Mouse (Mus musculus) testis, adult 2 months (tissue): ENCODE data around the gene Epb41. TPM values are rescaled to one million over a fixed set of nuclear protein-coding genes. Genes with fewer than 3 reads are reported as not detected.

Experiments used
- H3K27ac ChIP-seq: fragments of 200-500 bp; 2 replicates; pipeline ENCODE4 v1.5.1; 2012; ENCODE audit warnings: low read depth, low read length; ENCODE audit not compliant: control insufficient read depth, insufficient read depth
- H3K27me3 ChIP-seq: fragments of 200-500 bp; 2 replicates; pipeline ENCODE4 v1.6.1; 2012; ENCODE audit warnings: mild to moderate bottlenecking, low read length, moderate library complexity; ENCODE audit not compliant: control insufficient read depth, insufficient read depth
- H3K36me3 ChIP-seq: fragments of 200-500 bp; 2 replicates; pipeline ENCODE4 v1.6.1; 2012; ENCODE audit warnings: mild to moderate bottlenecking, low read length; ENCODE audit not compliant: control insufficient read depth, insufficient read depth
- H3K4me1 ChIP-seq: fragments of 200-500 bp; 2 replicates; pipeline ENCODE4 v1.6.1; 2012; ENCODE audit warnings: low read length; ENCODE audit not compliant: control insufficient read depth, insufficient read depth
- H3K4me3 ChIP-seq: fragments of 200-500 bp; 2 replicates; pipeline ENCODE4 v1.5.1; 2012; ENCODE audit warnings: low read depth, mild to moderate bottlenecking, low read length, moderate library complexity, mixed read lengths; ENCODE audit not compliant: control insufficient read depth
- CTCF ChIP-seq: fragments of 200-500 bp; IDR thresholded peaks from 2 replicates; pipeline ENCODE4 v1.5.1; 2012; ENCODE audit warnings: low read depth, mild to moderate bottlenecking, inconsistent platforms, low read length, moderate library complexity; ENCODE audit not compliant: control insufficient read depth, insufficient read depth, insufficient replicate concordance
- POLR2A ChIP-seq: fragments of 200-500 bp; IDR thresholded peaks from 2 replicates; pipeline ENCODE4 v1.6.1; 2012; ENCODE audit warnings: low read depth, mild to moderate bottlenecking, inconsistent platforms, low read length, moderate library complexity; ENCODE audit not compliant: control insufficient read depth
- polyA plus RNA-seq: library from polyadenylated mRNA; depleted of rRNA; stranded (reverse); fragments of >200 nt; gene quantifications from 2 replicates; pipeline ENCODE4 v1.2.3, GENCODE M21; 2012

Epb41 gene
- polyA plus RNA-seq, 1 experiment, result 8.7 TPM

GRCm38 (mm10) chr4:131957161-131957560 is 118.0 kb downstream of the Epb41 start:
- H3K36me3 ChIP-seq, result no peaks in the 10 kb centered on the region
- no peak overlapping the region for H3K27ac ChIP-seq
- no peaks in the 10 kb centered on the region for H3K4me1 ChIP-seq
- H3K4me3 ChIP-seq, result no peak overlapping the region
- H3K27me3 ChIP-seq, result no peaks in the 10 kb centered on the region
- TF ChIP-seq POLR2A, result no peak
- no peak for TF ChIP-seq CTCF

GRCm38 (mm10) chr4:131950657-131951056 is 124.5 kb downstream of the Epb41 start:
- Histone ChIP-seq H3K27ac (peak overlapping the region; percentile 72), H3K36me3 (no peaks in the 10 kb centered on the region), H3K4me3 (no peak overlapping the region), H3K4me1 (no peaks in the 10 kb centered on the region), H3K27me3 (no peaks in the 10 kb centered on the region)
- no peak for TF ChIP-seq CTCF

DNA sequence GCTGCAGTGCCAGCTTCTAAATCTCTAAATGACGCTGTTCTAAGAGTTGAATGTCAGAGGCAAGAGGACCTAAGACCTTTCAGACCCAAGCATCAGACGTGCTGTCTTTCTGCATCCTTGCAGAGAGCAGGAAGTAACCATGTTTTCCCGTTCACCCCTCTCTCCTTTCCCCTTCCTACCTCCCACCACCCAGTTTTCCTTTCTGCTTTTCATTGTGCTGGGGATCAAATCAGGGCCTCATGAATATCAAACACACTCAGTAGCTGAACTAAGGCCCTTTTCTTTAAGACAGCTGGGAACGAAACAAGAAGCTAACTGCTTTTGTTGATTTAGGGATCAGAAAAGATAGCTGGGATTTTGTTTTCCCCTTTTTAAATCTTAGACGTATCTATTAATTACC is 125.2 kb downstream of the Epb41 start:
- no peaks in the 10 kb centered on the region for H3K4me1 ChIP-seq
- no peak for TF ChIP-seq POLR2A
- TF ChIP-seq CTCF, result no peak
- no peaks in the 10 kb centered on the region for H3K36me3 ChIP-seq
- H3K4me3 ChIP-seq, result no peak overlapping the region
- H3K27me3 ChIP-seq, result no peaks in the 10 kb centered on the region
- no peak overlapping the region for H3K27ac ChIP-seq

DNA sequence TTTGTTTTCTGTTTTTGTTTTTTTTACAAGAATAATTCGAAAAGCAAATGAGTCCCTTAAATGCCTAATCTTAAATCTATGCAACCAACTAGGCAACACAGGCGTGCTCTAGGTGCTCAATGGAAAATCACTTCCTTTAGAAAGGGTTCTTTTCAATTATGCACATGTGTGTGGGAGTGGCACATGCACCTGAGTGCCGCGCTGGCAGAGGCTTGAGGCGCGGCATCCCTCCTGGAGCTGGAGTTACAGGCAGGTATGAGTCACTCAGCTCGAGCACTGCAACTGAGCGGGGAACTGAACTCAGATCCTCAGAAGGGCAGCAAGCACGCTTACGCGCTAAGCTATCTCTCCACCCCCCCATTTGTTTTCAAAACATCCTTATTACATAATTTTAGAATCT is 127.3 kb downstream of the Epb41 start:
- Histone ChIP-seq H3K27me3 (no peaks in the 10 kb centered on the region), H3K36me3 (no peaks in the 10 kb centered on the region)
- no peak for TF ChIP-seq POLR2A
- no peak for TF ChIP-seq CTCF

DNA sequence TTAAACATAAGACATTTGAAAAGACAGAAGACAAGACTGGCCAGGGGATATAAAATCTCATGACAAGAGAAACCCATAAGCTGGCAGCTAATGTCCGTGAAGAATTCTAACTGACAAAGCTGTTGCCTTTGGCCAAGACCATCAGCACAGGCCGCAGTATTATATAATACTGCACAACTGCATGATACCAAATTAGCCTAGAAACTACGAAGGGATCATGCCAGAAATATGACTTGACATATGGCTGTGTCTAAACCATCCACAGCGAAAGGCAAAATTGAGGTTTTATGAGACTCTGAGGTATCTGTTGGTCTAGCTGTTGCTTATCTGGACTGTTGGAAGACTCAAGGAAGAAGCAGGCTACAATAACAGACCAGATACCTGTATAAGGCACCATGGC is 134.3 kb downstream of the Epb41 start:
- Histone ChIP-seq H3K27ac (no peak overlapping the region), H3K4me3 (no peak overlapping the region), H3K4me1 (no peaks in the 10 kb centered on the region), H3K27me3 (no peaks in the 10 kb centered on the region), H3K36me3 (no peaks in the 10 kb centered on the region)
- TF ChIP-seq CTCF, result no peak
- no peak for TF ChIP-seq POLR2A

More for the DNA sequence above, 127.3 kb downstream of the Epb41 start:
- H3K27ac ChIP-seq, result no peak overlapping the region
- H3K4me3 ChIP-seq, result no peak overlapping the region
- no peaks in the 10 kb centered on the region for H3K4me1 ChIP-seq

DNA sequence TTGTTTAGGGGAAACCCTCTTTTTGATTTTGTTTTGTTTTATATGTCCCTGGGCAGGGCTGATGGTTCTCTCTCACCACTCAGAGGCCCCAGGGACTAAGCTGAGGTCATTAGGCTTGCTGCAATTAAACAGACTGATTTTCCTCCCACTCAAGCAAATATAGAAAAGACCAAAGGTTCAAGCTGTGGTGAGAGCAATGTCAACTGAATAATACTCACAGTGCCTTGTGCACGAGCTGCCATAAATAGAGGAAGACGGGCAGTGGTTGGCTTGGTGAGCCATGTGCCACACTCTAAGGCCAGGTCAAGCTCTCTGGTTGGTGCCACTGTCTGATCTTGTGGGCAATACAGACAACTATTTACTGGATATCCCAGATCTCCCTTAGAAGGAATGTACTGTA is 135.7 kb downstream of the Epb41 start:
- Histone ChIP-seq H3K36me3 (no peaks in the 10 kb centered on the region), H3K27me3 (no peaks in the 10 kb centered on the region), H3K27ac (no peak overlapping the region; the same call in 1 of the 2 replicates), H3K4me1 (no peaks in the 10 kb centered on the region), H3K4me3 (no peak overlapping the region)
- TF ChIP-seq POLR2A (no peak), CTCF (no peak)

DNA sequence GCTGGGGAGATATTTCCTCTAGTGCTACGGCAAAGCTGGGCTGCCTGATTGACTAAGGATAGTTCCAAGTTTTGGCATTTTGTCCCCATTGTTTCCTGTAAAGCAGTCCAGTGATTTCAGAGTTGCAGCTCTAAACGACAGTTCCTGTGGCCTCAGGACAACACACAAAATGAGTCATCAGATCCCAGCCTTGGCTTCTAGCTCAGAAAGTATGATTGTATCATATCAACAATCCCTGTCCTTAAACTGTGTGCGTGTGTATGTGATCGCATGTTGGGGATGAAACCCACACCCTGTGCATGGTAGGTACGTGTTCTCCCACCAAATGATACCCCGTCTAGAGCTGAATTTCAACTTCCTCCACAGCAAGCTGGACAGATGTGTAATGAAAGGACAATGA is 146.0 kb downstream of the Epb41 start:
- H3K27ac ChIP-seq, result peak overlapping the region; percentile 54
- no peaks in the 10 kb centered on the region for H3K36me3 ChIP-seq
- no peak overlapping the region for H3K4me3 ChIP-seq
- no peak for TF ChIP-seq CTCF
- H3K27me3 ChIP-seq, result no peaks in the 10 kb centered on the region
- H3K4me1 ChIP-seq, result peaks cover 1% of the 10 kb centered on the region
